Mouse (Mus musculus): ENCODE results near the gene Nck2. TPM values are rescaled to one million over a fixed set of nuclear protein-coding genes. Genes with fewer than 3 reads are reported as not detected.

Nck2 gene
- polyA plus RNA-seq, 1 experiment from 2014 or later: 23.4 TPM

DNA sequence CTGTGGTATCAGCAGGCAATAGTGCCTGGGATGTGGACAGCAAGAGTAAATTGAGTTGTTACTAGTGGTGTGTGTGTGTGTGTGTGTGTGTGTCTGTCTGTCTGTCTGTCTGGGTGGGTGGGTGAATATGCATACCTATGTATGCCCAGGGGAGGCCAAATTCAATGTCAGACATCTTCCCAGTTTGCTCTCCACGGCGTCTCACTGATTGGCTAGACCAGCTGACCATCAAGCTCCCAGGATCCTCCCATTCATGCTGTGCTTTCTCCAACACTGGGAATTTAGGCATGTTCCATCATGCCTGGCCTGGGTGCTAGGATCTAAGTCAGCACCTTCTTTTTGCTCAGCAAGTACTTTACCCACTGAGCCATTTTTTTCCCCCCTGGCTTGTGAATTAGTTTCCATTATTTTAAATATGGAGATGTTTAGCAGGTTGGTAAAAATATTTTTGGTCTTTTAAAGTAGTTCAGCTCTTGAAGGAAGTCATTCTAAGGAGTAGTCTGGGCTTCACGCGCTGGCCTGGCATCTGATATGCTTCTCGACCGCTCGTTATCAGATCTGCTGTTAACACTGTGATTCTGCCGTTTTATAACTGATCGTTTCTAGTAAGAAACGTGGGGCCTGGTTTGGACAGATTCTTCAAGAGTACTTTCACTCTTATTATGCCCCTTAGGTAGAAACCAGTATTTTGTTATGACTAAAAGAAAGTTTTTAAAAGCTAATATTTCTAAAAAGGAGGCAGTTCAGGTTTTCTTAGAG lies 26.2 kb downstream of the Nck2 start:
- Histone ChIP-seq H3K79me2 (ENCODE audit: inconsistent target) (peaks cover 87% of the 10 kb centered on the region), H3K4me3 (ENCODE audit: inconsistent target) (no peak overlapping the region), H3K27ac (no peak overlapping the region), H3K36me3 (ENCODE audit: inconsistent target) (no peaks in the 10 kb centered on the region)
- WGBS (ENCODE audit: missing documents): 79% methylated on average over 10 of the region's 10 CpGs

DNA sequence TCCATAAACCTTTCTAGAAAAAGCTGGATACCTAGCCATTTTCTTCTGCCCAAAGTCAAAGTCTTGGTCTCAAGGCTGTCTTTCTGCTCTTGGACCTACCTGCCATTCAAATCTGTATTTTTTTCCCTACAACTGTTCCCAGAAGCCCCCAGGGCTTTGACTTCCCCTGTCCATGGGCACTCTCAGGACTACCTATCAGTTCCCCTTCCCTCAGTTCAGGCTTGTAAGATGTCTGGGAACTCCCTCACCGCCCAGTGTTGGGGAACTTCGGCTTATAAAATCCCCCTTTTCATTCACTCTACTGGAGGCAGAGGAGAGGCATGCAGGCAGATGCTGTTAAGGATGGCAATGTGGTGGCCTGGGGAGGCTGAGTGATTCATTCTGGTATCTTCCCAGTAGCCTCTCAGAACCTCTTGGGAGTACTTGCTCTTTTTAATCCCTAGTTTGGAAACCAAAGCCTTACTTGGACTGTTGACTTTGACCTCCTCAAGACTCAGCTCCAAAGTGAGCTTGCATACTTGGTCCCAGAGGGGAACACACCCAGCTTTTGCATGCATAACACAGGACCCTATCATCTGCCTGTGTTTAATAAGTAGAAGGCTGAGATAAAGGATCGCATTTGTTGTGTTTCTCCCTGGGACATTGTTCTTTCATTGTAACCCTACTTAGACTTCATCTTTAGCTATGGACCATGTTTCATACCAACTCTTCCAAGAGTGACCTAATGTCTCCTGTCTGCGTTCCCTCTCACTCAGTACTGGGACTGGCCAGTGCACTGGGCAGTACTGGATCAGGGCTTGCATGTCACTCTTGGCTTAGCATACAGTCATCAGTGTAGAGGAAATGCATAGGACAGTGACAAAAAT lies 27.0 kb downstream of the Nck2 start:
- no peak overlapping the region for H3K4me3 ChIP-seq (ENCODE audit: inconsistent target)

DNA sequence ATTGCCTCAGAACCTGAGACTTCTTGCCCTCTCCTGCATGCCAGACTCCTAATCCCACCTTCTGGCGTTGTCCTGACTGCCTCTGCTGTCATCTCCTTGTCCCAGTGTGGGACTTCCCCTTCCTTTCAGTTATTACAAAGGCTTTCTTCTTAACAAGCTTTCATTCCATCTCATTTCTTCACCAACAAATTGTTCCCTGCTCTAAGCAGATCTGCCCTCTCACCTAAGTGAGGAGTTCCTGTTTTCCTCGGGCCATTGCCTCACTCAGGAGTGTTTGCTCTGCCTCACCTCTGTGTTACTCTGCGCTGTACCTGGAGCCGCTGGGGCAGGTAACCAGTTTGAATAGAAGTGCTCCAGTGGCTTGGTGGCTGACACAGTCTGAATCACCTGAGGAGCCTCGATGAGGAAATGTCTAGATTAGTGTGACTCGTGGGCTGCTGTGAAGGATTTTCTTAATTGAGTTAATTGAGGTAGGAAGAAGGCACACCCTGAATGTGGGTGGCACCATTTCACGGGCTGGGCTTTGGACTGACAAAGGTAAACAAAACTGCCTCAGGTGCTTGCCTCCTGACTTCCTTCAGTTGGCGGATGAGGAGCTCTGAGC lies 27.8 kb downstream of the Nck2 start:
- WGBS (ENCODE audit: missing documents): 70% methylated on average over 8 of the region's 8 CpGs
- Histone ChIP-seq H3K79me2 (ENCODE audit: inconsistent target) (peaks cover 88% of the 10 kb centered on the region), H3K36me3 (ENCODE audit: inconsistent target) (no peaks in the 10 kb centered on the region), H3K27ac (no peak overlapping the region), H3K4me3 (ENCODE audit: inconsistent target) (no peak overlapping the region)

More for the DNA sequence above, 27.0 kb downstream of the Nck2 start:
- Histone ChIP-seq H3K27ac (no peak overlapping the region), H3K79me2 (ENCODE audit: inconsistent target) (peaks cover 88% of the 10 kb centered on the region), H3K36me3 (ENCODE audit: inconsistent target) (no peaks in the 10 kb centered on the region)
- 94% methylated on average over 4 of the region's 4 CpGs for WGBS (ENCODE audit: missing documents)

GRCm38 (mm10) chr1:43473734-43474534 lies 29.6 kb downstream of the Nck2 start:
- Histone ChIP-seq H3K4me3 (ENCODE audit: inconsistent target) (no peak overlapping the region), H3K27ac (peak overlapping the region; percentile 86), H3K79me2 (ENCODE audit: inconsistent target) (peaks cover 88% of the 10 kb centered on the region), H3K36me3 (ENCODE audit: inconsistent target) (no peaks in the 10 kb centered on the region)
- WGBS (ENCODE audit: missing documents): 16% methylated on average over 5 of the region's 5 CpGs

GRCm38 (mm10) chr1:43474535-43475409 lies 30.4 kb downstream of the Nck2 start:
- WGBS (ENCODE audit: missing documents): 63% methylated on average over 6 of the region's 6 CpGs
- H3K4me3 ChIP-seq (ENCODE audit: inconsistent target): no peak overlapping the region
- H3K79me2 ChIP-seq (ENCODE audit: inconsistent target): peaks cover 88% of the 10 kb centered on the region
- H3K36me3 ChIP-seq (ENCODE audit: inconsistent target): no peaks in the 10 kb centered on the region
- H3K27ac ChIP-seq: peak overlapping the region; percentile 86

DNA sequence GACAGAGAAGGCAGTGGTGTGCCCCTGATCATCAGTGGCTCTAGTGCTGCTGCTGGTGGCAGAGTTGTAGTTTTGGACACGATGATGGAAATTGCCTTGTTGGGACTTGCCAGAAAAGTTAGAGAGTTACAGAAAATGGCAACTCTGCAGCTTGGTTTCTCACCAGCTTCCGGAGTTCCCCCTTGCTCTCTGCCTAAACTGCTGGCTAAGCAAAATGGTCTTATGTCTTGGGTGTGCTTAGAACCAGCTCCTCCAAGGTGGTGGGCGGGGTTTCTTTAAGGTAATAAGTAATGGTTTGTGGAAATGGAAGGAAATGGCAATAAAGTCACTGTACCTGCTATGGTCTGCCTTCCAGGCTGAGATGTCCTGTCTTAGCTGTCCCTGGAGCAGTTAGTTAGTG lies 33.6 kb downstream of the Nck2 start:
- Histone ChIP-seq H3K27ac (no peak overlapping the region), H3K79me2 (ENCODE audit: inconsistent target) (peaks cover 88% of the 10 kb centered on the region), H3K4me3 (ENCODE audit: inconsistent target) (no peak overlapping the region), H3K36me3 (ENCODE audit: inconsistent target) (no peaks in the 10 kb centered on the region)
- whole genome bisulfite sequencing (ENCODE audit: missing documents): 94% methylated on average over 3 of the region's 3 CpGs

DNA sequence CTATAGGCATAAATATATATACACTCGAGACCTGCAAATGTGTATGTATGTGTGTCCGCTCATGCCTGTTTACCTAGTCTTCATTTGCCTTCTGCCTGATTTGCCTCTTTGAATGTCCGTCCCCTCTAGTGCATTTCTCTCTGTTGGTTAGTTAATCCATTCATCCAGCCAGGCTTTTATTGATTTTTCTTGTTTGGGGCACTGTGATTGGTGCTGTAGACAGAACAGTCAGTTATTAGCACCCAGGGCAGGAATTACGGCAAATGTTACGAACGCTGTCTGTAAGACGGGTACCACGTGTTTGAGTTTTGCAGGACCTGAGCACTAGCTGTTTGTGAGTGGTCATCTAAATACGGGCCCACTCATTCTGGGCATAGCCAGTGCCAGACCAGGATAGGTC lies 40.8 kb downstream of the Nck2 start:
- Histone ChIP-seq H3K79me2 (ENCODE audit: inconsistent target) (peaks cover 92% of the 10 kb centered on the region), H3K36me3 (ENCODE audit: inconsistent target) (no peaks in the 10 kb centered on the region), H3K27ac (no peak overlapping the region), H3K4me3 (ENCODE audit: inconsistent target) (no peak overlapping the region)
- over 99% methylated on average over 9 of the region's 9 CpGs for WGBS (ENCODE audit: missing documents)

DNA sequence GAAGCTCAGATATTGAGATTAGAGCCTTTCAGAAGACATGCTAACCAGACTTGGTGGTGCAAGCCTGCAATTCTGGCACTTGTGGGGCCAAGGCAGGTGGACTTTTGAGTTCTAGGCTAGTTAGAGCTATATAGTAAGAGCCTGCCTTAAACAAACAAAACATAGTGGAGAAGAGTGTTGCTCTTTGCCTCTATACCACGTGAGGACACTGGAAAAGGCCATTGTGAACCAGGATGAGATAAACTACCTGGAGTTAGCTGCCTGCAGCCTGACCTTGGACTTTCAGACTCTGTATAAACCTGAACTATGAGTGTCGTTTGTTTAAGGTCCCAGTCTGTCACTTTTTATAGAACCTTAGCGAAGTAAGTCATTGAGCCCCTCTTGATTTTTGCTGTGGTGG lies 42.1 kb downstream of the Nck2 start:
- no peak overlapping the region for H3K4me3 ChIP-seq (ENCODE audit: inconsistent target)
- H3K36me3 ChIP-seq (ENCODE audit: inconsistent target): no peaks in the 10 kb centered on the region
- H3K79me2 ChIP-seq (ENCODE audit: inconsistent target): peaks cover 89% of the 10 kb centered on the region
- WGBS (ENCODE audit: missing documents): 80% methylated on average over 3 of the region's 3 CpGs
- no peak overlapping the region for H3K27ac ChIP-seq

DNA sequence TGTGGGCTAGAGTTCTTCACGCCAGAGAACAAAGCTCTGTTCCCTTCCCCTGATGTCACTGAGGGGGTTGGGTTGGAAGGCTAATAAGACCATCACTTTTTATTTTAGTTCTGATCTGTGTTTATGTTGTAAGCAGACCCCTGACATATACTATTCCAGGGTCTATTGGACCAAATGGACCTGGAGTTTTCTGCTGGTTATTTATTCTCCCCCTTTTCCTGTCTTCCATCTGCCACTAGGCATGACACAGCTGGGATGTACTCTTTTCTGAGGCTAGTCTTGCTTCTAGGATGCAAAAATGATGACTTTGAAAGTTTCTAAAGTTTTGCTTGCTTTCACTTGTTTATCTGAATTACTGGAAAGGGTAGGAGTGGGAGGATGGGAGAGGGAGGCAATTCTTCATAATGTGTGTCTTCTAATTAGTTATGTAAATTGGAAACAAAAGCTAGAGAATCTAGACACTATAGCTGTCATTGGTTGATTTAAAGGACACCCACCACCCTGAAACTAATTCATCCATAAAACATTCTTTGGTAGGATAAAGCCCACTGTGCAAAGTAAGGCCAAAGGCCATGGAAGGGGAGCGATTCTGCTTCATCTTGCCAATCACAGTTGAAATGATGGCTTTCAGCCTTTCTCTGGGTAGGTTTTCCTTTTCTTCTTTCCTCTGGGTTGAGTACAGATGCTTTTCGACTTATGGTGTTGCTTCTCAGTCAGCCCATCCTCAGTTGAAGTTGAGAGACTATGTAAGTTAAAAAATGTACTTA lies 42.8 kb downstream of the Nck2 start:
- Histone ChIP-seq H3K4me3 (ENCODE audit: inconsistent target) (no peak overlapping the region), H3K79me2 (ENCODE audit: inconsistent target) (peaks cover 89% of the 10 kb centered on the region), H3K36me3 (ENCODE audit: inconsistent target) (no peaks in the 10 kb centered on the region), H3K27ac (no peak overlapping the region)
- 85% methylated on average over 3 of the region's 3 CpGs for WGBS (ENCODE audit: missing documents)

DNA sequence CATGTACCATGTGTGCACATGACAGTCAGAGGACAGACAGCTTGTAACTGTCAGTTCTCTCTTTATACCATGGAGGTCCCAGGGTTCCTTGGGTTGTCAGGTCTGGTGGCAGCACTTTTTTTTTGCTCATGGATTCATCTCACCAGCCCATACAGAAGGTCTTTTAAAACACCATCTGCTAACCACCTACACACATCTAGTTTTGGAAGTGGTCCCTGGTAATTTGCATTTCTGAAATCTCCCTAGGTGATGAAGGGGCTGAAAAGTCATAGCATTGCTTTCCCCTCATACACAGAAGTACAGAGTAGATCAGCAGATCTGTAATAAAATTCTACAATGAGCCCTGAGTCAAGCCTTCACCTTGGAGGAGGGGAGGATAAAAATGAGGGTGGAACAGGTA lies 44.9 kb downstream of the Nck2 start:
- peaks cover 88% of the 10 kb centered on the region for H3K79me2 ChIP-seq (ENCODE audit: inconsistent target)
- no peak overlapping the region for H3K27ac ChIP-seq
- H3K36me3 ChIP-seq (ENCODE audit: inconsistent target): no peaks in the 10 kb centered on the region

GRCm38 (mm10) chr1:43491506-43492269 lies 47.3 kb downstream of the Nck2 start:
- Histone ChIP-seq H3K36me3 (ENCODE audit: inconsistent target) (no peaks in the 10 kb centered on the region), H3K27ac (no peak overlapping the region), H3K79me2 (ENCODE audit: inconsistent target) (peaks cover 88% of the 10 kb centered on the region), H3K4me3 (ENCODE audit: inconsistent target) (no peak overlapping the region)
- 87% methylated on average over 7 of the region's 8 CpGs for whole genome bisulfite sequencing (ENCODE audit: missing documents)

More for the DNA sequence above, 44.9 kb downstream of the Nck2 start:
- H3K4me3 ChIP-seq (ENCODE audit: inconsistent target): no peak overlapping the region

- H3K27ac ChIP-seq: no peak overlapping the region
- WGBS (ENCODE audit: missing documents): 84% methylated on average over 3 of the region's 3 CpGs
- H3K36me3 ChIP-seq (ENCODE audit: inconsistent target): no peaks in the 10 kb centered on the region
- peaks cover 88% of the 10 kb centered on the region for H3K79me2 ChIP-seq (ENCODE audit: inconsistent target)
- H3K4me3 ChIP-seq (ENCODE audit: inconsistent target): no peak overlapping the region
Observed at GRCm38 (mm10) chr1:43492803-43493437, 48.5 kb downstream of the Nck2 start.
